Mouse (Mus musculus) heart, adult 18-20 months (tissue): ENCODE data around the gene Abr. TPM values are rescaled to one million over a fixed set of nuclear protein-coding genes. Genes with fewer than 3 reads are reported as not detected.

ENCODE experiments used
- DNase-seq, 2 experiments: peaks; one replicate each; pipeline ENCODE4 v3.0.0; 2021 to 2022; ENCODE audit warnings: mixed read lengths in 1 of 2
- total RNA-seq, 2 experiments: library from RNA; stranded (reverse); gene quantifications; 2 replicates each; pipeline ENCODE4 v1.2.3; 2021

The Abr gene
- total RNA-seq, 2 experiments from 2014 or later = 24.8 to 29.7 TPM

DNA sequence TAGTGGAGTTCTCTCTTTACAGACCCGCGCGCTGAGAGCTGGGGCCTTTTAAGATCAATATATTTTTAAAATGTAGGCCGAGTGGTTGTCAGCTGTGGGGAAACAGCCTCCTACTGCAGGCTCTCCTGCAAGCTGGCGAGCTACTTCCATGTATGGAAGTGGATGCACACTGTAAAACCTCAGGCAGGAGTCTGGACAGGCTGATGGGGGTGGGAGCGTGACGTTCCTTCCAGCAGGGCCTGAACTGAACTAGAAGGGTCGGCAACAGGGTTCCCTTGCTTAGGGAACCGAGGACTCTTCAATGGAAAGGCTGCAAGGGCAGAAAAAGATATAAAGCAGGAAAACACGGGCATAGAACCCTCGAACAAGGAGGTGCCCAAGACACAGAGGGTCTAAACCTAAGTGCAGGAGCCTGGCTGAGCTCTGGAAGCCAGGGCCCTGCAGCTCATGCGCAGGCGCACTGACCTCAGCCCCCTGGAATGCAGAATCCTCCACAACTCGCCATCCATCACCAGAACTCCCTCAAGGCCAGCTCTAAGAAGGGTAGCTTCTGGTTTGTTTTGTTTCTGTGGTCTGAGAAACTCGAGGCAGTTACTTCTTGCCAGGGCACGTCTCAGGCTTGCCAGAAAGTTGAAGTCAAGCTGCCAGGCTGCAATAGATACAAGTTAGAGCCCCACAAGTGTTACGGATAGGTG is 247.5 kb downstream of the Abr start:
- peak; percentile 62 to 76 for DNase-seq

DNA sequence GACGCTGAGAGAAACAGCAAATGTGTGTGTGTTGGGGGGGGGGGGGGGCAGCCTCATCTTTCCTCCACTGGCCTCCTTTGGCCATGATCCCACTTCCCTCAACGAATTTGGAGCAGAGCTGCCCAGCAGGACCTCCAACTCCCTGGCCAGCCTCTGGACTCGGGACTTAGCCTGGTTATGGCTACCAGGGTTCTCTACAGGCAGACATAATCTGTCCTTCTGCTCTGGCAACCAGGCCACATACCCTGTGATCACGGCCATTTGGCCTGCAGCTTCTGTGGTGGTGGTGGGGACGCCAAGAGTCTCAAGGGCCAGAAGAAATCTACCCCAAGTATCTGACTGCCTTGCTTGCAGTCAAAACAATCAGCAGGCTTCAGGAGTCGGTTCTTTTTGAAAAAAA is 249.6 kb downstream of the Abr start:
- DNase-seq = peak; percentile 46 to 67

DNA sequence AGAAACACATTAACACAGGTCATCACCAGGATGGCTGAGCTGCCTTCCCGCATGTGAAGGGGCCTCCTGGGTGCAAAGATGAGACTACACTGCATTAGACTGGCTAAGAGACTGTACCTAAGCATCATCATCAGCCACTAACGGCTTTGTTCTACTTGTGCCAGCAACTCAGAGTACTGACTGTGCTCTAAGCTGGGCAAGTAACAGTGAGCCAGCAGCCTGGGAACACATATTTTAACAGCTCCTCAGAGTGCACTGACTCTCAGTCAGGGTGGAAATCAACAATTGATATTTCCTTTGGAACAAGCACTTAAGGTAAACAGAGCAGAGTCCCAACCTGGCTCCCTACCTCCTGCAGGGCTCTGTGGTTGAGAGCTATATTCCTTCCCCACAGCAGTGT is 250.0 kb downstream of the Abr start:
- peak; percentile 28 to 51 for DNase-seq

DNA sequence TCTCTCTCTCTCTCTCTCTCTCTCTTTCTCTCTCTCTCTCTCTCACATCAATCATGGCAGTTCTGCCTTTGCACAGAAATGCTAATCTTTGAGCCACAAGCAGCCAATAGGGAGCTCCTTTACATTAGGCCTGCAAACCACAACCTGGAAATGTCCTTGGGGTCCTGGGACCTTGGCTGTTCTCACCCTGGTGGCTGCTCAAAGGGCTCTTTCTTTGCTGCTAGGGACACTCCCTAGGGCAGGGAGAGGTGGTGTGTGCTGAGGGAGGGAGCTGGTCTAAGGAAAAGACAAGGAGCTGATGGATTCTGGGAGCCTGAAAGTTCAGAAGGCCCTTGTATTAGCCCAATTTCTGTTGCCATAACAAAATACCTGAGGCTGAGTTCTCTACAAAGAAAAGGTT is 251.6 kb downstream of the Abr start:
- no peak for DNase-seq

Other genes with a start within 250 kb of the Abr start
- 10 to 100 TPM; 13.5 to 17.8 TPM for gene Nxn, start 223.2 kb downstream of the Abr start, total RNA-seq
- gene Timm22, start 215.4 kb downstream of the Abr start, total RNA-seq = 10 to 100 TPM; 44.0 to 51.4 TPM
- gene Bhlha9, start 50.2 kb upstream of the Abr start, total RNA-seq = not detected
- 1 to 10 TPM; 4.0 to 7.0 TPM for gene Trarg1, start 57.5 kb upstream of the Abr start, total RNA-seq
- 10 to 100 TPM; 26.3 to 28.6 TPM for gene Gosr1, start 141.3 kb upstream of the Abr start, total RNA-seq
- gene Cpd, start 224.7 kb upstream of the Abr start, total RNA-seq = 10 to 100 TPM; 35.0 to 38.6 TPM